Mouse (Mus musculus) liver, postnatal 0 days (tissue): ENCODE measurements around the gene Ptpa. TPM values are rescaled to one million over a fixed set of nuclear protein-coding genes. Genes with fewer than 3 reads are reported as not detected.

Source experiments
- ATAC-seq: fragments of 200-750 bp; cut with Nextera tagmentation; 2 replicates; pipeline ENCODE4 v1.8.0; 2017; ENCODE audit warnings: mild to moderate bottlenecking, moderate library complexity
- DNase-seq: peaks from one replicate; pipeline ENCODE4 v3.0.0-alpha.2; 2016
- H3K27ac ChIP-seq: fragments of 300-500 bp; sonication (generic); 2 replicates; pipeline ENCODE4 v1.5.1; 2014; ENCODE audit warnings: antibody characterized with exemption, moderate library complexity, mild to moderate bottlenecking, low read depth
- H3K27me3 ChIP-seq: fragments of 300-500 bp; sonication (generic); 2 replicates; pipeline ENCODE4 v1.6.1; 2014; ENCODE audit warnings: low read length, control low read depth, mixed read lengths; ENCODE audit not compliant: insufficient read depth
- H3K36me3 ChIP-seq: fragments of 300-500 bp; sonication (generic); replicated peaks from 2 replicates; pipeline ENCODE4 v1.6.1; 2014; ENCODE audit warnings: mild to moderate bottlenecking, control low read depth, low read length, moderate library complexity, mixed read lengths; ENCODE audit not compliant: insufficient read depth
- H3K4me1 ChIP-seq: fragments of 300-500 bp; sonication (generic); 2 replicates; pipeline ENCODE4 v1.6.1; 2014; ENCODE audit warnings: antibody characterized with exemption, mild to moderate bottlenecking, control low read depth; ENCODE audit not compliant: insufficient read depth
- H3K4me2 ChIP-seq: fragments of 300-500 bp; sonication (generic); 2 replicates; pipeline ENCODE4 v1.6.1; 2014; ENCODE audit warnings: low read depth, mild to moderate bottlenecking, low read length, moderate library complexity, mixed read lengths
- H3K4me3 ChIP-seq: fragments of 300-500 bp; sonication (generic); 2 replicates; pipeline ENCODE4 v1.5.1; 2014; ENCODE audit warnings: low read depth, low read length
- H3K9ac ChIP-seq: fragments of 300-500 bp; sonication (generic); replicated peaks from 2 replicates; pipeline ENCODE4 v1.6.1; 2014; ENCODE audit warnings: mild to moderate bottlenecking, moderate library complexity
- H3K9me3 ChIP-seq: fragments of 300-500 bp; sonication (generic); 2 replicates; pipeline ENCODE4 v1.6.1; 2016; ENCODE audit warnings: mild to moderate bottlenecking, control low read depth, low read length, mixed read lengths
- CTCF ChIP-seq: sonication (generic); IDR thresholded peaks from 2 replicates; pipeline ENCODE4 v1.5.1; 2016; ENCODE audit warnings: antibody characterized with exemption, low read depth
- EP300 ChIP-seq: IDR thresholded peaks from 2 replicates; pipeline ENCODE4 v1.6.1; 2016; ENCODE audit warnings: antibody characterized with exemption, low read depth, mild to moderate bottlenecking
- whole genome bisulfite sequencing: fragments of 180-500 bp; shearing (Covaris S2); extraction: QIAGEN DNeasy Blood & Tissue Kit; methylation state at CpG from one replicate; pipeline ENCODE4 v1.1.7; 2014; ENCODE audit not compliant: insufficient replicate concordance; 5-methylcytosine and 5-hydroxymethylcytosine counted together
- polyA plus RNA-seq: library from polyadenylated mRNA; unstranded; fragments of >200 nt; fragmentation: Nextera tagmentation; extraction: Ambion mirVana; gene quantifications from 2 replicates; pipeline ENCODE4 v1.2.1, GENCODE M21; 2015

Ptpa gene
- polyA plus RNA-seq, 1 experiment from 2014 or later = 76.8 TPM

- Histone ChIP-seq H3K4me3 (no peak overlapping the region), H3K36me3 (peaks cover 70% of the 10 kb centered on the region), H3K4me1 (peaks cover 24% of the 10 kb centered on the region), H3K4me2 (no peak overlapping the region), H3K9me3 (no peaks in the 10 kb centered on the region), H3K27ac (no peak overlapping the region), H3K27me3 (no peaks in the 10 kb centered on the region), H3K9ac (no peak overlapping the region)
- no peak for ATAC-seq
- TF ChIP-seq EP300 = no peak
- no peak for TF ChIP-seq CTCF
- WGBS = 94% methylated on average over 4 of the region's 4 CpGs
- DNase-seq = no peak
Observed at GRCm38 (mm10) chr2:30437791-30438190, 22.0 kb downstream of the Ptpa start.

- Histone ChIP-seq H3K9ac (no peak overlapping the region), H3K4me1 (peaks cover 39% of the 10 kb centered on the region), H3K27ac (0 out of 2 replicates have a peak overlapping the region, but pooled peaks have one; percentile 95), H3K36me3 (peaks cover 69% of the 10 kb centered on the region), H3K4me2 (no peak overlapping the region), H3K4me3 (no peak overlapping the region), H3K9me3 (no peaks in the 10 kb centered on the region), H3K27me3 (no peaks in the 10 kb centered on the region)
- TF ChIP-seq CTCF = no peak
- TF ChIP-seq EP300 = no peak
- no peak for DNase-seq
- no peak for ATAC-seq
- 94% methylated on average over 6 of the region's 6 CpGs for WGBS
Observed at GRCm38 (mm10) chr2:30439631-30440030, 23.8 kb downstream of the Ptpa start.

GRCm38 (mm10) chr2:30440211-30440700 is 24.4 kb downstream of the Ptpa start:
- Histone ChIP-seq H3K4me3 (no peak overlapping the region), H3K4me2 (no peak overlapping the region), H3K27ac (peak overlapping the region; percentile 95), H3K27me3 (no peaks in the 10 kb centered on the region), H3K36me3 (peaks cover 69% of the 10 kb centered on the region), H3K9ac (no peak overlapping the region), H3K4me1 (peaks cover 44% of the 10 kb centered on the region), H3K9me3 (no peaks in the 10 kb centered on the region)
- 60% methylated on average over 3 of the region's 3 CpGs for WGBS
- no peak for ATAC-seq
- TF ChIP-seq CTCF = no peak
- no peak for TF ChIP-seq EP300
- no peak for DNase-seq

- Histone ChIP-seq H3K4me1 (peaks cover 47% of the 10 kb centered on the region), H3K4me2 (peak overlapping the region; percentile 55), H3K27me3 (no peaks in the 10 kb centered on the region), H3K36me3 (peaks cover 69% of the 10 kb centered on the region), H3K9ac (peak overlapping the region; percentile 44; the same call in 1 of the 2 replicates), H3K9me3 (no peaks in the 10 kb centered on the region), H3K4me3 (0 out of 2 replicates have a peak overlapping the region, but pooled peaks have one; percentile 11), H3K27ac (peak overlapping the region; percentile 95)
- ATAC-seq (peak; percentile 63), DNase-seq (peak; percentile 61)
- TF ChIP-seq CTCF (peak; percentile 89), EP300 (no peak)
- 28% methylated on average over 12 of the region's 12 CpGs for whole genome bisulfite sequencing
Observed at GRCm38 (mm10) chr2:30440701-30441517, 25.1 kb downstream of the Ptpa start.

- H3K4me3 ChIP-seq = peak overlapping the region; percentile 11; the same call in 1 of the 2 replicates
- peaks cover 72% of the 10 kb centered on the region for H3K36me3 ChIP-seq
- DNase-seq = peak; percentile 79
Observed at GRCm38 (mm10) chr2:30441518-30442497, 26.0 kb downstream of the Ptpa start.

More at GRCm38 (mm10) chr2:30441518-30442497, 26.0 kb downstream of the Ptpa start:
- Histone ChIP-seq H3K27ac (peak overlapping the region; percentile 95), H3K9me3 (no peaks in the 10 kb centered on the region), H3K4me2 (peak overlapping the region; percentile 55), H3K4me1 (peaks cover 45% of the 10 kb centered on the region), H3K9ac (peak overlapping the region; percentile 45), H3K27me3 (no peaks in the 10 kb centered on the region)
- WGBS = 28% methylated on average over 15 of the region's 15 CpGs
- peak; percentile 61 for ATAC-seq
- no peak for TF ChIP-seq CTCF
- TF ChIP-seq EP300 = no peak; the same call in 1 of the 2 replicates
